Mouse (Mus musculus): ENCODE data around the gene Mgat5.

The Mgat5 gene

GRCm38 (mm10) chr1:127500219-127500618 lies 295.4 kb downstream of the Mgat5 start:
- peak; percentile 50 for DNase-seq (ENCODE audit: low read depth, low spot score)

- no peak for DNase-seq (ENCODE audit: low read depth, low spot score)
Measured at GRCm38 (mm10) chr1:127500701-127501100, 295.9 kb downstream of the Mgat5 start.

- no peak for DNase-seq (ENCODE audit: low read depth, low spot score)
Measured at GRCm38 (mm10) chr1:127507042-127507650, 302.3 kb downstream of the Mgat5 start.

GRCm38 (mm10) chr1:127508067-127508739 lies 303.4 kb downstream of the Mgat5 start:
- no peak for DNase-seq (ENCODE audit: low read depth, low spot score)

- DNase-seq (ENCODE audit: low read depth, low spot score), result no peak
Measured at GRCm38 (mm10) chr1:127508921-127509320, 304.1 kb downstream of the Mgat5 start.

GRCm38 (mm10) chr1:127511362-127511761 lies 306.5 kb downstream of the Mgat5 start:
- DNase-seq (ENCODE audit: low read depth, low spot score), result no peak

- DNase-seq (ENCODE audit: low read depth, low spot score), result no peak
Measured at GRCm38 (mm10) chr1:127512709-127513108, 307.9 kb downstream of the Mgat5 start.

GRCm38 (mm10) chr1:127513140-127513539 lies 308.3 kb downstream of the Mgat5 start:
- no peak for DNase-seq (ENCODE audit: low read depth, low spot score)

- no peak for DNase-seq (ENCODE audit: low read depth, low spot score)
Measured at GRCm38 (mm10) chr1:127513664-127514063, 308.8 kb downstream of the Mgat5 start.

GRCm38 (mm10) chr1:127514479-127514878 lies 309.7 kb downstream of the Mgat5 start:
- no peak for DNase-seq (ENCODE audit: low read depth, low spot score)

- DNase-seq (ENCODE audit: low read depth, low spot score), result no peak
Measured at GRCm38 (mm10) chr1:127514888-127515287, 310.1 kb downstream of the Mgat5 start.

- no peak for DNase-seq (ENCODE audit: low read depth, low spot score)
Measured at GRCm38 (mm10) chr1:127523364-127523763, 318.5 kb downstream of the Mgat5 start.

GRCm38 (mm10) chr1:127530849-127531580 lies 326.2 kb downstream of the Mgat5 start:
- peak; percentile 58 for DNase-seq (ENCODE audit: low read depth, low spot score)

- no peak for DNase-seq (ENCODE audit: low read depth, low spot score)
Measured at GRCm38 (mm10) chr1:127531723-127532122, 326.9 kb downstream of the Mgat5 start.

- DNase-seq (ENCODE audit: low read depth, low spot score), result no peak
Measured at GRCm38 (mm10) chr1:127536448-127536847, 331.6 kb downstream of the Mgat5 start.

- no peak for DNase-seq (ENCODE audit: low read depth, low spot score)
Measured at GRCm38 (mm10) chr1:127537204-127538038, 332.6 kb downstream of the Mgat5 start.
